Mouse (Mus musculus) ZHBTc4 (cell line): ENCODE data around the gene Als2.

Experiments used
- DNase-seq: peaks from one replicate; pipeline ENCODE4 v3.0.0-alpha.2; 2011; ENCODE audit warnings: low read depth, low spot score

Gene Als2

DNA sequence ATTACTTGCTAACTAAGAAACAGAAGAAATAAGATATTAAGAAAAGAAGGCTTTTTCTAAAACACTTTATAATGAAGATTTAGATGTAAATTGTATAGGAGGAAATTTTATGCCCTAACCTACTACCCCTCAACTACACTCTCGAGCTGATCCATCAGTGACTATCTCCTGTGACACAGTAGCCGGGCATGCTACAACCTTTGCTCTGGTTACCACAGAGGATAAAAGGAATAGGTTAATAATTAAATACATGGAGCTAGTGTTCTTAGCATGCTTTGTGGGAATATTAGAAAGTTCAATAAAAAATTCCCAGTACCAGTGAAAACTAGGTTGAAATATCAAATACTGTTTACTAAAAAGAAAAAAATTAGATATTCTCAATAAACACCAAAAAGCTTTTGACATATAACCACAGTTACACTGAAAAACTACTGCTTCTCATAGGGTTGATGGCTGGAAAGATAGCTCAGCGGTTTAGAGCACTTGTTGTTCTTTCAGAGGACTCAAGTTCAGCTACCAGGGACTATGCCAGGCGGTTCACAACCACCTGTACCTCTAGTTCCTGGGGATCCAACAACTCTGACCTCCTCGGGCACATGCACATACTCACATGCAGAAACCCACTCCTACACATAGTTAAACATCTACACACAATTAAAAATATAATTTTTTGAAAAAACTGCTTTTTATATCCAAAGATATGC is 24.8 kb downstream of the Als2 start:
- no peak for DNase-seq

DNA sequence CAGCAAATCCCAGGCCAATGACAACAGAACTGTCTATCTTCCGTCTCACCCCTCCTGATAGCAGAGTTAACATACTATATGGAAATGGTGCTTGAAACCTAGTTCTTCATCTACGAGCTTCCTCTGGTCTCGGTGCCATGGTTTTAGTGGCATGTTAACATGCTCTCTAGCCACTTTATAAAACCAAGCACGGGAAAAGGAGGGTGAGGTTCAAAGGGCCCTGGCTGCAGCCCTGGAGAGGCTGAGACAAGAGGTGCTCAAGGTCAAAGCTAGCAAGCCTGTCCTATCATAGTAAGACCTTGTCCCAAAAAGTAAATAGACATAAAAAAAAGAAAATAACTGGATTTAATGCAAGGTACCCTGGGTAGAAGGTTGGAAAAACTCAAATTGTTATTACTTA is 25.4 kb downstream of the Als2 start:
- no peak for DNase-seq

- DNase-seq: no peak
These were observed 28.7 kb downstream of the Als2 start for GRCm38 (mm10) chr1:59208331-59208730.

DNA sequence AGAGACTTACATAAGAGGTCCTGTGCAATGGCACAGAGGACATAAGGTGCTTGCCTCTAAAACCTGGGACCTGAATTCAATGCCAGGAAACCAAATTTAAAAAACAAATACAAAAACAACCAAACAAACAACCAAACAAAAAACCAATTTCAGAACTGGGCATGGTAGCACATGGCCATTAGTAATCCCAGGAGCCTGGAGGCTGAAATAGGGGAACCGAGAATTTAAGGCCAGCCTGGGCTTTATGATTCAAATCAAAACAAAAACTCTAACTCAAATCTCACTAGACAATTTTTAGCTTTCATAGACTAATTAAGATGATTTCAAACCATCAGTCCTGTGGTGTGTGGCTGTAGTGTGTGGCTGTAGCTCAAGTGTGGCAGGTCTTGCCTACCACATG is 32.5 kb downstream of the Als2 start:
- DNase-seq: no peak

GRCm38 (mm10) chr1:59202367-59202766 is 34.7 kb downstream of the Als2 start:
- no peak for DNase-seq

GRCm38 (mm10) chr1:59201561-59201960 is 35.5 kb downstream of the Als2 start:
- no peak for DNase-seq

- no peak for DNase-seq
These were observed 36.1 kb downstream of the Als2 start for GRCm38 (mm10) chr1:59200960-59201359.

DNA sequence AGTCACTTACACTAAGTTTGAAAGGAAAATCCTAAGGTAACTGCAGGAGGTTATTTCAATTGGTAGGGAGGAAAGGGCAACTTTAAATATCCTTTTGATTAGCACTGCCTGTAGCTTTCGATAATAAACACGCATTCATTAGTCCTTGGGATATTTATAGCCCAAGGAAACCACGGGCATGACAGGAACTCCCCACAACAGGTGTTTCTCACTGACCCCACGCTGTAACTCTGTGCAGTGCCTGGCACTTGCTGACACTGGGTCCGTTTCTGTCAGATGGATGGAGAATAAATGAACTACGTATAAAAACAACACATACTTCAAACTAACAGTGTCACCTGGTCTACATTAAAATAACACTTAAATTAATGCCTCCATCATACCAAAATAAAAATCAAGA is 42.1 kb downstream of the Als2 start:
- DNase-seq: no peak

GRCm38 (mm10) chr1:59187786-59188185 is 49.2 kb downstream of the Als2 start:
- DNase-seq: no peak

GRCm38 (mm10) chr1:59186317-59186716 is 50.7 kb downstream of the Als2 start:
- no peak for DNase-seq

DNA sequence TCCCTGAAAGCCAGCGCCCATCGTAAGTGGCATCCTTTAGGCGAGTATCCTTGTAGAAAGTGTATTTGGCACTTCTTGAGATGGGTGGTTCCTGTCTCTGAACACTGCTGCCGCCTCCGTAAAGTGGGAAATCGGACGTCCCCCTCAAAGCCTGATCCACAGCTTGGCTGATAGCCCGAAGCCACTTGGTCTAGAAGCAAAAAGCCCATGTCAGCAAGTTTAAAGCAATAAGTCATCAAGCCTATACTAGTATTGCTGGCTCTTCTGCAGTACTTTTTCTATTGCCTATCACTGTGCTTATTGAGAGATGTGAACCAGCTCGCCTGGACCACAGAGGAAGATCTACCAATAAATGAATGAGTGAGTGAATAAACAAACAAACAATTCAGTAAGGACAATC is 51.6 kb downstream of the Als2 start:
- DNase-seq: no peak

GRCm38 (mm10) chr1:59183045-59183444 is 54.0 kb downstream of the Als2 start:
- DNase-seq: no peak

DNA sequence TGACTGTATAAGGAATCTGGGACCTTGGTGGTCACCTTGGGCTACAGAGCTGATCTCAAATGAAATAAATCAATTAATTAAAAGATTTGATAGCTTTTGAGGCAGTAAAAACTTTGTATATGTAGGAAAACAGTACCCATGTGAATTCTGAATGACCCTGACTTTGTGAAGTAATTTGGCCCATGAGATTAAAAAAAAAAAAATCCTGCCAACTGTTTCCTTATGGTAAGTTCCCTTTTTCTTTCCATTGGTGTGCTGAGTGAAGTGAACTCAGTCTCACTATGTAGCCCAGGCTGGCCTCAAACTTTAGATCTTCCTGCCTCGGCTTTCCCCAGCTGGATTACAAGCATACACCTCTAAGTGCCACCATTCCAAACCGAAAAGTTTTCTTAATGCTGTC is 54.7 kb downstream of the Als2 start:
- no peak for DNase-seq

DNA sequence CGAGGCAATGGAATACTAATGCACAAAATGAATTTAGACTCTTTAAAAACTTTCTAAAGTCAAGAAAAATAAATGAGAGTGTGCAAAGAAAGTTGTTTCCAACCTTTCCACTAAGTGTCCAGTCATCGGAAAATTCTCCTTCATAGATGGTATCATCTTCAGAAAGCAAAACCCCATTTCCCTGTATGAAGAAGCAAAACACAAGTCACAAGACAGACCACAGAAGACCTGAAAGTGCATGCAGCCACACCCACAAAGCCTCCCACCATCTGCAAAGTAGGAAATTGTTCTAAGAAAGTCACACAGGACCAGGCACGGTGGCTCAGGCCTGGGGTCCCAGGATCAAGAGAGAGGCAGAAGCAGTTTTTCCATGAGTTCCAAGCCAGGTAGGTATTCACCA is 57.0 kb downstream of the Als2 start:
- no peak for DNase-seq

DNA sequence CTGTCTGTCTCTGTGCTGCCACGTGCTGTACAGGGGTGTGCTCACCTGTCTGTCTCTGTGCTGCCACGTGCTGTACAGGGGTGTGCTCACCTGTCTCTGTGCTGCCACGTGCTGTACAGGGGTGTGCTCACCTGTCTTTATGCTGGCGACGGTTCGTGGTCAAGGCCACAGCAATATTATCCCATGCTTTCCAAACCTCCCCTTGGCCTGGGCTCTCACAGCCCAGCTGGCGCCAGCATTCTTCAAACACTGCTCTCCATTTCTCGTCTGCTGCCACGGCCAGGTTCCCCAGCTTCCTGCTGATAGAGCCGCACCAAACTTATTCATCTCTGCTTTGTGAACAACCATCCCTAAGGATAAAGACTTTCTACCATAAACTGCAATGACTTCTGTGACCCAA is 58.6 kb downstream of the Als2 start:
- no peak for DNase-seq

DNA sequence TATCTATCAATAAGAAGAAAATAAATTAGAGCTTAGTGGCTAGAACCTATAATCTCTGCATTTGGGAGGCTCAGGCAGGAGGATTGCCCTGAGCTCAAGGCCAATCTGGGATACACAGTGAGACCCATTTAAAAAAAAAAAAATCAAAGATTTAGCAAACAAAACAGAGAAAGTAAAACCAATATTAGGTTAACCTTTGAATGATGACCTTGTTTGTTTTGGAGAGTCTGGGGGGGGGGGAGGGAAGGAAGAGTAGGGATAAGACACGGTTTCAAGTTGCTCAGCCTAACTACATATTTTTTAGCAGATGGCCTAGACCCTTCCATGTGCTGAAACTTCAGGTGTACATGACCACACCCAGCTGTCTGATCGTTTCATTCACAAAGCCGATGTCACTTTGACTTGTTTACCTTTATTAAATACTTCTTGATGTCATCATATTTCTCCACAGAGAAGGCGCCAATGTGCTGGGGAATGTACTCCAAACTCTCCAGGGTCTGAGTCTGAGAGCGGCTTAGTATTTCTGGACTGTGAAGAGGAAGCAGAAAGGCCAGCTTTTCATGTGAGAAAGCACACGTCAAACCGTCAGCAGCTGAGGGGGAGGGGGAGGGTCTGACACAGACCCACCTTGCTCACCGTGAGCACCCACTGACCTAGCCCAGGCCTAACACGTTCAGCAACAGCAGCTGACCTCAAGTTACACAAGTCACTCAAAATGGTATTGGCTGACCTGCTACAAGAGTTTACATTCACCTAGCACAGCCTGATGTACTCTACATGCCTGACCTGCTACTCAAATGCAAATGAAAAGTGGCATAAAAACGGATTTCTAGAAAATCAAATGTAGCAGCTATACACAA is 62.3 kb downstream of the Als2 start:
- DNase-seq: no peak

GRCm38 (mm10) chr1:59173023-59173422 is 64.0 kb downstream of the Als2 start:
- no peak for DNase-seq

GRCm38 (mm10) chr1:59171875-59172274 is 65.2 kb downstream of the Als2 start:
- DNase-seq: no peak

- DNase-seq: no peak
These were observed 66.7 kb downstream of the Als2 start for GRCm38 (mm10) chr1:59170290-59170689.

- no peak for DNase-seq
These were observed 67.4 kb downstream of the Als2 start for GRCm38 (mm10) chr1:59169586-59169985.

DNA sequence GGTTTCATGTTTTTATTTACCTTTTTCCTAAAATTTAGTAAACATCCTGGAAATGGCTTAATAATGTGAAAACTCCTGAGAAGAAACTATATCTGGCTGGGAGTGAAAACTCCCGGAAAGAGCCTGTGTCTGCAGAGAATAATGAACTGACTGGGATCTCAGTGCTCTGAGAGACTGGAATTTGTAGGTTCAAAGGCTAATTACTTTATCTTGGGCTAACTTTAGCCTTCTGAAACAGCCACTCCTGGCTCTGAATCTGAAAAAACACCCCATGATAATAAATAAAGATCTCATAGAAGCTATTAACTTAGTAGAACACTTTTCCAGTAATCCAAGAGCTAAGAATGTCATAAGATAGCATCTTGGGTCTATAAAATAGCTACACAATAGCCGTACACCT is 68.5 kb downstream of the Als2 start:
- DNase-seq: no peak

DNA sequence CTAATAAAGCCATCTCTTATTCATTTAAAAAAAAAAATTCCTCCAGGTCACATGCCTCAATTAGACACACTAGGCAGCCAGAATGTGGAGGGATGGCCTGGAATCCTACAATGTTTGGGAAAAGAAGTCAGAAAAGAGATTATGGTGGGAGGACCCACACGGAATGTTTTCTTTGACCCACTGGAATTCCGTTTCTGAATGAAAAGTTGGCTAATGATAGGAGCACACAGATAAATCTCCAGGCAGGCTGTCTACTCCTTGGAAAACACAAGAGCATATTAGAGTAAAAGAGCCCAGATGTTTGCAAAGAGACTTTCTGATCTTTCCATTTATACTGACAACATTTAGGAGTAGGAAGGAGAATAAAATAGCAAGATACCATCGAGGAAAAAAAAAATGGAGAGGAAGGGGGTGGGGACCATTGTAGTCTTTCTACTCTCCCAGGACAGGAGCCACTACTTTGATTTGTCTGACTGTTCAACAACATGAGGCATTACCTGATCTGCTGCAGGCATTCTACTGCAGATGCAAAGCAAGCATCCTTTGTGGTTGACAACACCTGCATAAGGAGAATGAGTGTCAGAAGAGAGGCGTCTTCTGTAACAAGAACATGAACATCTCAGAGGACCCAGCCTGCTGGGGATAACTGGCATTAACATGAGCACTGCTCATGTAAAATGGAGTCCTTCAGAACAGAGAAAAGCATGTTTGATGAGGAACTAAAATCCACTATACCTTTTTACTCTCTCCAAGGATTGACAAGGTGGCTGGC is 69.2 kb downstream of the Als2 start:
- no peak for DNase-seq
